Mouse (Mus musculus) spleen, postnatal 10 days (tissue): Measurements from ENCODE around the gene Olfr670.
"Not testable (repeated sequence)": the region's sequence is repeated elsewhere in the genome, so short reads cannot be mapped to it uniquely, and the experiment has no call there.

Experiments
- DNase-seq, 2 experiments: peaks; one replicate each; pipeline ENCODE4 v3.0.0; 2021 to 2022; ENCODE audit warnings: low spot score in 2 of 2

Gene Olfr670

GRCm38 (mm10) chr7:104962520-104962919 is at the start of gene Olfr670:
TSS of gene Olfr670 (minus strand) at chr7:104962620.
- no peak for DNase-seq

DNA sequence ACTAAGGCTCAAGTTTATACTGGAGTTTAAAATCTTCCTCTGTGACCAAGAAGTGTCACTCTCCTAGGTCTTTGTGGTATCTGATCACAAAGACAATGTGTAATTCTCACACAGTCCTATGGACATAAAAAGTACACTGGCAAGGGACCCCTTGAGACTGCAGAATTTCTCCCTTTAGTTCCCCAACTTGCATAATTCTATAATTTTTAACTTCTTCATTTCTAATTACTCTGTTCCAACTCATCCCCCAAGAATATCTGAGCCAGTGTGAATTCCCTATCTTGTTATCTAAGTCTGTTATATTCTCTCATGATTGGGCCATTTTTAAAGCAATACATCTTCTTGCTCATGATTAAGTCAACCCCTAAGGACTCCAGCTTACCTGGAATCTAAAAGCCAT is 39.5 kb upstream of the Olfr670 start, which contains the start of gene Olfr672:
TSS of gene Olfr672 (minus strand) at position 101 of the 400 bp plus-strand sequence.
- no peak for DNase-seq

DNA sequence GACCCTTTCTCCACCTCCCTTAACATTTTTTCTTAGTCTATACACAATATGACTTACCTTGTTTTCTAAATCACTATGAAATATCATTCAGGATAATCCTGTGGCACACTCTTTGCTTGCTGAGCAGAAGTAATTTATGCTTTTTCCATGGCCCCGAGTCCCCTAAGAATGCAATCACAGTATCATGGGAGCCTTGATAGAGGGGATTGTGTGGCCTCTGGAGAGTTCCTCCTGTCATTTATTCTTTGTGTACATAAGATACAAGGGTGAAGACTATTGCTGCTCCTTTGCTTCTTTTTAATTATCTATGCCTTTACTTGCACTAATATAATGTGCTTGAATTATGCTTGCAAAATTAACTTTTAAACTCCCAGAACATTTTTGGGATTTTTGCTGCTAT is 16.6 kb upstream of the Olfr670 start, which contains the start of gene Olfr671:
TSS of gene Olfr671 (minus strand) at position 101 of the 400 bp plus-strand sequence.
- DNase-seq: no peak

- DNase-seq: not testable (repeated sequence)
Measured at GRCm38 (mm10) chr7:104972507-104972906, 10.1 kb upstream of the Olfr670 start.

GRCm38 (mm10) chr7:104950234-104950633 is 12.2 kb downstream of the Olfr670 start:
- DNase-seq: not testable (repeated sequence)

DNA sequence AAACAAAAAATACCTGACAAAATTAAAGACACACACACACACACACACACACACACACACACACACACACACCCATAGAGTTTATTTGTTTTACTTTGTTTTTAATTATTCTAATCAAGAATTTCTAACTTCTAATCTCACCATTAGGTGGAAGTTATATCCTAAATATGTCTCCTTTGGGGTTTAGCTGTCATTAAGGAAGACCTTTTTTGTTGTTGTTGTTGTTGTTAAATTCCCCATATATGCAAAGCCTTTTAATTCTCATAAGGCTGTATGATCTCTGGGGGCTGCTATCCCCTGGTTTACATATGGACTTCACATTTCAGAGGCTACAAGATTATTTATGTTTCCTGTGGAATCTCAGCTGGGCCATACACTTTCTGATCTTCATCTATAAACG is 28.5 kb downstream of the Olfr670 start, which contains the start of gene Olfr669:
TSS of gene Olfr669 (plus strand) at position 301 of the 400 bp plus-strand sequence.
- no peak for DNase-seq

GRCm38 (mm10) chr7:104927957-104928356 is 34.5 kb downstream of the Olfr670 start, which contains the start of gene Olfr668:
TSS of gene Olfr668 (minus strand) at chr7:104928057.
- DNase-seq: no peak

DNA sequence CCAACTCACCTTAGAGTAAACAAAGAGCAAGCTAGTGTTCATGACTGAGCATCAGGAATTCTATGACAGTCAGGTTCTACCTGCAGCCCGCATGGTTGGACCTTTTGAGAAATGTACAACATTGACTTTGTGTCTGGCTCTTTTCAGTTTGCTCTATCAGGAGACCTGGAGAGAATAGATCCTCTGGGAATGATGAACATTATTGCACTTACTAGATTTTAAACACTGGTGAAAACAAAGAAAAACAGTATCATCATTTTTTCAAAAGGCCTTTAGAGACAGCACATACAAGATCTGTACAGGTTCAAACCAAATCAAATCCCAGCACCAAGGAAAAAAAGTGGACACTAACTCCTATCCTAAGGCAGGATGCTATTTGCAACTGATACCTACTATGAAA is 41.0 kb downstream of the Olfr670 start, which contains the start of gene Olfr667:
TSS of gene Olfr667 (minus strand) at position 101 of the 400 bp plus-strand sequence.
- no peak for DNase-seq
